Mouse (Mus musculus): ENCODE results near the gene BC147527.

DNA sequence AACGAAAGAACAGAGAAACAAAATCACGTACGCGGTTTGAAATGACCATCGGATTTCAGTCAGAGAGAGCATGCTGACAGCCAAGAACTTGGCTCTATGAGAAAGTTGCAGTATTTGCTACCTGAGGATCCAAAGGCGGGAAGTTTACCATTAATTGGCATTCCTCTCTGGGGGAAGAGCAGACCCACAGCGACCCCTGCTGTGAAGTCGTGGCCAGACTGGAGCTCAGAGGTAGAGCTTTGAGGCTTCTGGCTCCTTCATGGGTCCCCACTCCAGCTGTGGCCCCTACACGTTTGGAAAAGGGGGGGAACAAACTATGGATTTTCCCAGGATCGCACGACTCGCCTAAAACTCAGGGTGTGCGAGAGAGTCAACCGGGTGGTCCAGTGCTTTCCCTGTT is 13.4 kb downstream of the BC147527 start:
- no peak for TF ChIP-seq ZNF384 (IDR thresholded peaks at IDR 0.05; ENCODE audit: low read depth, low read length)
- TF ChIP-seq MAFK (IDR thresholded peaks at IDR 0.05; ENCODE audit: insufficient read depth, low read depth, low read length) = no peak
- TF ChIP-seq ZC3H11A (IDR thresholded peaks at IDR 0.05; ENCODE audit: borderline replicate concordance, low read depth, low read length) = no peak; the same call in 1 of the 2 replicates

All from ES-E14 (cell line).